Mouse (Mus musculus): Measurements from ENCODE around the gene Miga1. TPM values are rescaled to one million over a fixed set of nuclear protein-coding genes. Genes with fewer than 3 reads are reported as not detected.

Gene Miga1
- polyA plus RNA-seq, 1 experiment from 2014 or later = 26.3 TPM

Other genes with a start within 250 kb of the Miga1 start
- gene Gipc2, start 174.2 kb downstream of the Miga1 start, polyA plus RNA-seq (2014; fragmentation: Nextera tagmentation; extraction: Ambion mirVana) = 1.8 and 1.9 TPM in 2 replicates
- 25.2 and 28.2 TPM in 2 replicates for gene Dnajb4, start 130.1 kb downstream of the Miga1 start, polyA plus RNA-seq (2014; fragmentation: Nextera tagmentation; extraction: Ambion mirVana)
- 436 and 475 TPM in 2 replicates for gene Fubp1, start 130.0 kb downstream of the Miga1 start, polyA plus RNA-seq (2014; fragmentation: Nextera tagmentation; extraction: Ambion mirVana)
- gene Nexn, start 74.1 kb downstream of the Miga1 start, polyA plus RNA-seq (2014; fragmentation: Nextera tagmentation; extraction: Ambion mirVana) = 3.5 and 4.3 TPM in 2 replicates
- 60.8 and 62.6 TPM in 2 replicates for gene Usp33, start 6.1 kb upstream of the Miga1 start, polyA plus RNA-seq (2014; fragmentation: Nextera tagmentation; extraction: Ambion mirVana)
- gene Zzz3, start 55.1 kb upstream of the Miga1 start, polyA plus RNA-seq (2014; fragmentation: Nextera tagmentation; extraction: Ambion mirVana) = 61.4 and 64.8 TPM in 2 replicates

Data from forebrain, embryonic 11.5 days (tissue).